Mouse (Mus musculus) MEL (cell line): ENCODE results near the gene Ankrd36. TPM values are rescaled to one million over a fixed set of nuclear protein-coding genes. Genes with fewer than 3 reads are reported as not detected.

ENCODE experiments used
- DNase-seq: peaks from one replicate; pipeline ENCODE4 v3.0.0; 2011; ENCODE audit warnings: low read depth, low spot score
- H3K27ac ChIP-seq: 2 replicates; pipeline ENCODE4 v1.5.1; 2012; ENCODE audit warnings: low read depth, mild to moderate bottlenecking, control low read depth, low read length, moderate library complexity; ENCODE audit not compliant: control insufficient read depth
- H3K27me3 ChIP-seq, 2 experiments: fragments of 150-350 bp in 1 of 2; sonication (generic) in 1 of 2; 2 replicates each; pipeline ENCODE4 v1.6.1; 2012; ENCODE audit warnings: low read length in 2 of 2, mild to moderate bottlenecking in 2 of 2, improper control_type of control experiment in 1 of 2, moderate library complexity in 1 of 2; ENCODE audit not compliant: insufficient read depth in 2 of 2, control insufficient read depth in 1 of 2
- H3K36me3 ChIP-seq, 2 experiments: 2 replicates each; pipeline ENCODE4 v1.6.1; 2012 to 2014; ENCODE audit warnings: low read length in 2 of 2, improper control_type of control experiment in 1 of 2, inconsistent platforms in 1 of 2, mild to moderate bottlenecking in 1 of 2; ENCODE audit not compliant: insufficient read depth in 2 of 2, control insufficient read depth in 1 of 2
- H3K4me1 ChIP-seq, 2 experiments: fragments of 150-350 bp in 1 of 2; sonication (generic) in 1 of 2; 2 replicates each; pipeline ENCODE4 v1.6.1; 2012; ENCODE audit warnings: low read length in 2 of 2, improper control_type of control experiment in 1 of 2, mild to moderate bottlenecking in 1 of 2; ENCODE audit not compliant: insufficient read depth in 2 of 2, control insufficient read depth in 1 of 2
- H3K4me3 ChIP-seq, 2 experiments: fragments of 150-350 bp in 1 of 2; sonication (generic) in 1 of 2; 2 replicates each; pipeline ENCODE4 v1.5.1; 2012; ENCODE audit warnings: low read depth in 2 of 2, low read length in 2 of 2, mild to moderate bottlenecking in 2 of 2, moderate library complexity in 2 of 2, control low read depth in 1 of 2, improper control_type of control experiment in 1 of 2; ENCODE audit not compliant: control insufficient read depth in 1 of 2, insufficient read depth in 1 of 2
- H3K79me2 ChIP-seq: 2 replicates; pipeline ENCODE4 v1.6.1; 2012; ENCODE audit warnings: mild to moderate bottlenecking, low read length, moderate library complexity; ENCODE audit not compliant: control insufficient read depth, poor library complexity, insufficient read depth
- H3K9ac ChIP-seq: 2 replicates; pipeline ENCODE4 v1.6.1; 2012; ENCODE audit warnings: low read depth, mild to moderate bottlenecking, control low read depth, low read length, moderate library complexity; ENCODE audit not compliant: control insufficient read depth, poor library complexity, severe bottlenecking
- H3K9me3 ChIP-seq: fragments of 150-350 bp; sonication (generic); replicated peaks from 2 replicates; pipeline ENCODE4 v1.6.1; 2012; ENCODE audit warnings: mild to moderate bottlenecking, low read length, improper control_type of control experiment, moderate library complexity; ENCODE audit not compliant: insufficient read depth
- BHLHE40 ChIP-seq: IDR thresholded peaks from 2 replicates; pipeline ENCODE4 v1.6.1; 2012; ENCODE audit warnings: low read depth, mild to moderate bottlenecking, inconsistent platforms, low read length, improper control_type of control experiment, borderline replicate concordance
- CHD1 ChIP-seq: IDR thresholded peaks from 2 replicates; pipeline ENCODE4 v1.6.1; 2012; ENCODE audit warnings: low read depth, mild to moderate bottlenecking, inconsistent platforms, low read length, improper control_type of control experiment
- CTCF ChIP-seq, 3 experiments: IDR thresholded peaks in 2 of 3; conservative IDR thresholded peaks in 1 of 3; 2 replicates each; pipeline ENCODE4 v1.5.1; 2011 to 2012; ENCODE audit warnings: low read length in 3 of 3, low read depth in 2 of 3, mild to moderate bottlenecking in 2 of 3, improper control_type of control experiment in 1 of 3, inconsistent platforms in 1 of 3, mixed read lengths in 1 of 3, moderate library complexity in 1 of 3; ENCODE audit not compliant: control insufficient read depth in 1 of 3, insufficient read depth in 1 of 3, poor library complexity in 1 of 3, severe bottlenecking in 1 of 3
- MAX ChIP-seq: IDR thresholded peaks from 2 replicates; pipeline ENCODE4 v1.6.1; 2011; ENCODE audit warnings: low read length, improper control_type of control experiment
- POLR2AphosphoS2 ChIP-seq: IDR thresholded peaks from 2 replicates; pipeline ENCODE4 v1.6.1; 2011; ENCODE audit warnings: low read length, improper control_type of control experiment
- RAD21 ChIP-seq: IDR thresholded peaks from 2 replicates; pipeline ENCODE4 v1.6.1; 2011; ENCODE audit warnings: mild to moderate bottlenecking, low read depth, low read length, improper control_type of control experiment
- RCOR1 ChIP-seq: IDR thresholded peaks from 2 replicates; pipeline ENCODE4 v1.6.1; 2012; ENCODE audit warnings: low read depth, mild to moderate bottlenecking, inconsistent platforms, low read length, improper control_type of control experiment
- SMC3 ChIP-seq: IDR thresholded peaks from 2 replicates; pipeline ENCODE4 v1.6.1; 2011; ENCODE audit warnings: low read depth, low read length, improper control_type of control experiment
- TCF12 ChIP-seq: IDR thresholded peaks from 2 replicates; pipeline ENCODE4 v1.6.1; 2014; ENCODE audit warnings: low read depth, mild to moderate bottlenecking, inconsistent platforms, low read length, improper control_type of control experiment, moderate library complexity
- ZC3H11A ChIP-seq: IDR thresholded peaks from 2 replicates; pipeline ENCODE4 v1.6.1; 2012; ENCODE audit warnings: low read depth, mild to moderate bottlenecking, inconsistent platforms, low read length, improper control_type of control experiment
- ZNF384 ChIP-seq: IDR thresholded peaks from 2 replicates; pipeline ENCODE4 v1.6.1; 2012; ENCODE audit warnings: low read depth, mild to moderate bottlenecking, inconsistent platforms, low read length, improper control_type of control experiment
- polyA plus RNA-seq, 2 experiments: library from polyadenylated mRNA; stranded (reverse) in 1 of 2; unstranded in 1 of 2; fragments of >175 nt in 1 of 2; fragments of >200 nt in 1 of 2; gene quantifications; 2 replicates each; pipeline versions ENCODE4 v1.2.1 to v1.2.4; 2012; ENCODE audit warnings: low replicate concordance in 2 of 2, low read depth in 1 of 2; ENCODE audit not compliant: insufficient read length in 2 of 2, insufficient read depth in 1 of 2, missing spikeins in 1 of 2
- total RNA-seq: library from RNA; depleted of rRNA; stranded (reverse); fragments of 300-350 nt; gene quantifications from 2 replicates; pipeline ENCODE4 v1.2.3, GENCODE M21; 2012

Ankrd36 gene
- total and polyA plus RNA-seq, 3 experiments, result 3.2 to 3.4 TPM; not detected in 1

DNA sequence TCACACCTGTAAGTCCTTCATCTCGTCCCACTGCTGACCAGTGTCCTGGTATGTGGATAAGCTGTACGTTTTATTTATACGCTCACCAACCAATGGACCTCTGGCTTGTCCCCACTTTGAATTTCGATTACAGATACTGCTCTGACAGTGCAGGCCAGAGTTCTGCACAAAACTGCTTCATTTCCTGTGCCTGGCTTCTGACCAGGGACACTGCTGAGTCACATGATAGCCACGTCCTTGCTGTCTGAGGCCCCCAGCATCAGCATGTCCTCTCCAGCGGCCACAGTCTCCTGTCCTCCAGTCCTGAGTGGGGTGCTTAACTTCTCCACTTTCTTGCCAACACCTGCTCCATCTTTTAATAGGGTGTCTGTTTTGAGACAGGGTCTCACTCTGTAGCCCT is 113.1 kb downstream of the Ankrd36 start:
- TF ChIP-seq POLR2AphosphoS2, result no peak
- H3K27ac ChIP-seq, result no peak overlapping the region
- H3K27me3 ChIP-seq, result peaks cover 0 to 4% of the 10 kb centered on the region in 2 experiments; a peak in 2 of 4 replicates
- no peak overlapping the region for H3K4me3 ChIP-seq
- no peaks in the 10 kb centered on the region for H3K79me2 ChIP-seq
- H3K4me1 ChIP-seq, result no peaks in the 10 kb centered on the region; a peak in 1 of 4 replicates
- DNase-seq, result no peak
- no peak overlapping the region for H3K9ac ChIP-seq
- H3K36me3 ChIP-seq, result no peaks in the 10 kb centered on the region
- H3K9me3 ChIP-seq, result no peaks in the 10 kb centered on the region

DNA sequence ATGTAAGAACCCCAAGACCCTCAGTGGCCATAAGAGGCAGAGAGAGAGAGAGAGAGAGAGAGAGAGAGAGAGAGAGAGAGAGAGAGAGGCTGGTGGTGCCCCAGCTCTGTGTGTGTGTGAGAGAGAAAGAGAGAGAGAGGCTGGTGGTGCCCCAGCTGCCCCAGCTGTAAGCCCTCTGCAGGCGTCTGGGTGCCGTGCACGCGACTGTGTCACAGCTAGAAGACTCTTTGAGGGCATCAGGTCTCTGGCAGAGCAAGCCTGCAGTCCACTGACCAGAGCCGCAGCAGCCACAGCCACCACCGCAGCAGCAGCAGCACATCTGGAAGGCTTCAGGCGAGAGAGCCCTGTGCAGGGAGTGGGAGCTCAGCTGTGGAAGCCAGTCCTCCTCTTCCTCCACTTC is 114.8 kb downstream of the Ankrd36 start:
- DNase-seq, result no peak
- H3K9ac ChIP-seq, result no peak overlapping the region
- H3K79me2 ChIP-seq, result no peaks in the 10 kb centered on the region
- peaks cover 0 to 2% of the 10 kb centered on the region in 2 experiments; a peak in 2 of 4 replicates for H3K27me3 ChIP-seq
- no peaks in the 10 kb centered on the region; a peak in 1 of 4 replicates for H3K4me1 ChIP-seq
- no peaks in the 10 kb centered on the region for H3K9me3 ChIP-seq
- H3K27ac ChIP-seq, result no peak overlapping the region
- peak in 1 of 3 experiments; percentile 17; a peak in 1 of 6 replicates for TF ChIP-seq CTCF (IDR thresholded peaks at IDR 0.05 in 2 of 3, conservative IDR thresholded peaks at IDR 0.05 in 1 of 3; ENCODE audit: control insufficient read depth in 1 of 3, insufficient read depth in 1 of 3, low read depth in 2 of 3, low read length in 3 of 3, poor library complexity in 1 of 3, severe bottlenecking in 1 of 3)
- TF ChIP-seq BHLHE40, result no peak
- peak; percentile 44 for TF ChIP-seq SMC3
- TF ChIP-seq, all 39 proteins: peak for 2
- no peak overlapping the region for H3K4me3 ChIP-seq
- H3K36me3 ChIP-seq, result no peaks in the 10 kb centered on the region

GRCm38 (mm10) chr11:5691775-5692174 is 122.3 kb downstream of the Ankrd36 start:
- no peaks in the 10 kb centered on the region; a peak in 1 of 4 replicates for H3K36me3 ChIP-seq
- no peak overlapping the region for H3K9ac ChIP-seq
- peak; percentile 71 for DNase-seq
- H3K9me3 ChIP-seq, result no peaks in the 10 kb centered on the region
- H3K79me2 ChIP-seq, result no peaks in the 10 kb centered on the region
- TF ChIP-seq TCF12, result no peak
- peak; percentile 96 for TF ChIP-seq SMC3
- TF ChIP-seq CHD1, result no peak
- peak; percentile 98 for TF ChIP-seq RAD21
- TF ChIP-seq ZC3H11A, result peak; percentile 97
- TF ChIP-seq RCOR1, result peak; percentile 19; the same call in 1 of the 2 replicates
- TF ChIP-seq MAX, result no peak
- TF ChIP-seq ZNF384, result 0 out of 2 replicates have a peak, but pooled peaks have one; percentile 31
- TF ChIP-seq CTCF (IDR thresholded peaks at IDR 0.05 in 2 of 3, conservative IDR thresholded peaks at IDR 0.05 in 1 of 3; ENCODE audit: control insufficient read depth in 1 of 3, insufficient read depth in 1 of 3, low read depth in 2 of 3, low read length in 3 of 3, poor library complexity in 1 of 3, severe bottlenecking in 1 of 3), result peak; percentile 73 to 97 (median 74)
- peaks cover 4 to 8% of the 10 kb centered on the region in 2 experiments; a peak in 3 of 4 replicates for H3K4me1 ChIP-seq
- H3K4me3 ChIP-seq, result no peak overlapping the region
- no peak overlapping the region for H3K27ac ChIP-seq
- H3K27me3 ChIP-seq, result no peaks in the 10 kb centered on the region
